Mouse (Mus musculus) adrenal gland (tissue): ENCODE data around the gene Ildr1.

ENCODE experiments used
- intact Hi-C: fragments of 180-260 bp; cut with DNase I; formaldehyde crosslinking; loops from one replicate; pipeline ENCODE4 v1.15.1; 2025

Gene Ildr1

GRCm38 (mm10) chr16:36697331-36697730 is 3.6 kb downstream of the Ildr1 start:
- intact Hi-C loops = no loop called here

DNA sequence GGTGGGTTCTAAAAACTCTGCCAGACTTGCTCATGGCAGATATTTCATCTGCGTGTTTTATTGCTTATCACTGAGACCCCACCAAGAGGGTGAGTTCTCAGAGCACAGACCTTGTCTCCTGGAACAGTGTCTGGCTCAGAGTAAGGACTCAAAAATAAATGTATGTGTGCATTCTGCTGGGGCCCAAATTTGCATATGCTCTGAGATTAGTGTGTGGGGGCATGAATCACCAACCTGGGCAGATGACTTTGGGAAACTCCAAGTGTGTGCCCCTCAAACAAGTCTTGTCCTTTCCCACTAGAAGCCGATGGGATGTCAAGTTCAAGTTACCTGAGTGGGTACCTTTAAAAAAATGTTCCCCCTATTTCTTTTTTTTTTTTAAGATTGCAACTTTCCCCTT is 6.7 kb downstream of the Ildr1 start:
- intact Hi-C loops = no loop called here

- intact Hi-C loops = no loop called here
Observed at GRCm38 (mm10) chr16:36707702-36708423, 14.1 kb downstream of the Ildr1 start.

DNA sequence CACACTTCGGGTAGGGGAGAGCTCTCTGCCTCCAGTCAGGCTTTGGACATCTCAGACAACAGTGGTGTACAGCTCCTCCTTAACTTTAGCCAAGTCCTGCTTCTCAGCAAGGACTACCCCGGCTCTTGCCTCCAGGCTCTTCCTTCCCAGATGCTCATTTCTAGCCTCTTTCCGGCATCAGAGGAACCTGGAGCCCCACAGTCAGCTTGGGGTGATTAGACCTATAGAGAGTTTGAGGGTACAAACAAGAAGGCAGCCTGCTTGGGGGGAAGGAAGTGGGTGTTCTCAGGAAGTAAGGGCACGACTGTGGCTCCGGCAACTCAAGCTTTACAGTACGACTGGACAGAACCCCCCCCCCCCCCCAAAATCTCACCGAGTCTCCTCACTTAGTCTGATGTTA is 15.0 kb downstream of the Ildr1 start:
- intact Hi-C loops = no loop called here

DNA sequence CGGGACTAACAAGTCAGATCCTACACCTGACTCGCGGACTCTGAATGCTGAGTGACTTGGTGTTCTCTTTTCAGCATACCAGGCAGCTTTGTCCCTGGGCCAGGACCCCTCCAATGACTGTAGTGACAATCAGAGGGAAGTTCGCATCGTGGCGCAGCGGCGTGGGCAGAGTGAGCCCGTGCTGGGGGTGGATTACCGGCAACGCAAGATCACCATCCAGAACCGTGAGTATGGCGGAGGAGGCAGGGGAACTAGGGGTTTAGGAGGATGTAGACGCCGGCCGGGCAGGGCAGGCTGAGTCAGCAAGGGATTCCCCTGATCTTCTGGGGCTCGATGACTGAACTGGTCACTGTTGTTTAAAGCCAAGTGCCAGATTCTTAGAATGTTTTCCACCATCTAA is 15.6 kb downstream of the Ildr1 start:
- intact Hi-C loops = no loop called here

DNA sequence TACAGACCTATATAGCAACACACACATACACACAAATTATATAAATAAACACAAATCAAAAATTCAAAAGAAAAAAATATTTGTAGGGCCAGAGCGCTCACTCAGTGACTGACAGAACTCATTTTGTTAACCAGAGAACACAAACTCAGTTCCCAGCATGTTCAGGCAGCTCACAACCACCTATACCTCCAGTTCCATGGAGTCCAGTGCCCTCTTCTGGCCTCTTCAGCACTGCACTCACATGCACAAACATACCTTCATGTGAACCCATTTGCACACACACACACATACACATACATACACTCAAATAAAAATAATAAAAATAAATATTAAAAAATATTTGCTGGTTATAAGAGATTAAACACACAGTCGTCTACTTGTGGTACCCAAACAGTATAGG is 17.0 kb downstream of the Ildr1 start:
- intact Hi-C loops = no loop called here

GRCm38 (mm10) chr16:36711760-36712159 is 18.0 kb downstream of the Ildr1 start:
- intact Hi-C loops = no loop called here

GRCm38 (mm10) chr16:36717481-36717880 is 23.7 kb downstream of the Ildr1 start:
- intact Hi-C loops = no loop called here

- intact Hi-C loops = no loop called here
Observed at GRCm38 (mm10) chr16:36718637-36719036, 24.9 kb downstream of the Ildr1 start.

DNA sequence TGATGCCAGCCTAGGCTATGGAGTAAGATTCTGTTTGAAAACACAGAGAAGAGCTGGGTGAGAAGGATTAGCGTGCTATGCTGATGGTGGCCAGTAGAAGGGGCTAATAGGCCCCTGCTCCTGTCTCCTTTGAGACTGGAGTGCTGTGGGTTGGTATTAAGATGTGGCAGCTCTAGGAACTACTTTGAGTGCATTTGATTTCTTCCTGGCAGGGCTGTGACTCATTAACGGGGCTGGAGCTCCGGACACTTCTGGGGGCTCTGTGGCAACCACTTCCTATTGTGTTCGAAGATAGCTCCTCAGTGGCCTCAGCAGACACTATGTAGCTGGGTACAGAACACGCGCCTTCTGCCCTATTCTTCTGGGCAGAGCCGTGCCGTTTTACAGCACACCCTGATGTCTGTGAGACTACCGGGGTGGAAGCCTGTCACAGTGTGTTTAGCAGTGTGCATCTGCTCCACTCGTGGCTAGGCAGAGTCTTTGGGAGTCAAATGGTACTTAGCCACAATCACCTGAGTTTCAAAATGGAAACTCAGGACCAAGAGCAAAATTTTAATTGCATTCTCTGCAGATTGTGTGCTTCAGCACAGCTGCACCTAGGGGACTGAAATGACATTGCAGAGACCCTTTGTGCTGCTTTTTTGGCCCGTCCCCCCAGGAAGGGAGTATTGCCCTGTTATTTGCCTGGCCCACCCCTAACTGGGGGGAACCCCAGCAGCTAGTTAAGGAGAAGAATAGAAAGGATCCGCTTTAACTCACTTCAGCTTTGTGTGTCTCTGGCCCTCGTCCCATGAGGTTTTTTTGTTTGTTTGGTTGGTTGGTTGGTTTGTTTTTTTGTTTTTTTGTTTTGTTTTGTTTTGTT is 26.6 kb downstream of the Ildr1 start:
- intact Hi-C loops = loop anchor here (10.0 kb wide), 1 partner anchor 94 kb away; no protein-coding TSS in a partner anchor

- intact Hi-C loops = loop anchor here (10.0 kb wide), 1 partner anchor 92 kb away; no protein-coding TSS in a partner anchor
Observed at GRCm38 (mm10) chr16:36722739-36723138, 29.0 kb downstream of the Ildr1 start.

DNA sequence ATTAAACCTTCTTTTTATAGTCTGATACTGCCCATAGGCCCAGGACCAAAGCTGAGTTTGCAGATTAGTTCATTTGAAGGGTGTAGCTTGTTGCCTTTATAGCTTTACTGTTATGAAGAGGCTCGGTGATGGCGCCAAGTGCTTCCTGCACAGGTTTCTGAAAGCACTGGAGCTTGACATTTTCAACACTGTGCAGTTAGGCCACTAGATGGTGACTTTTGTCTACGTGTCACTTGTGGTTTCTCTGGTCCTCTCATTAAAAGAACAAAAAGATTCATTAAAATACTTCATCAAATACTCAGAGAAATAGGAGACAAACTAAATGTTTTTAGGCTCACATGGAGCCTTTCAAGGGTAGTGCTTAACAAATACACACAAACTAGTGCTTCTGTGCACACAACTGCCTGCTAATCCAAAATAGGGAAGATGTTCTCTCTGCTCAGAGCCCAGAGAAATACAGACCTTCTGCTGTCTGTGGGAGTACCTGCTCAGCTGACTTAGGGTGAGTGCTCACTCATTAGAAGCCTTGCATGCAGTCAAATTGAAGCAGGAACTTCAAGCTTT is 30.2 kb downstream of the Ildr1 start:
- intact Hi-C loops = loop anchor here (10.0 kb wide), 1 partner anchor 91 kb away; no protein-coding TSS in a partner anchor

GRCm38 (mm10) chr16:36728959-36729358 is 35.2 kb downstream of the Ildr1 start:
- intact Hi-C loops = loop anchor here (10.0 kb wide), 1 partner anchor 86 kb away; no protein-coding TSS in a partner anchor

- intact Hi-C loops = no loop called here
Observed at GRCm38 (mm10) chr16:36732572-36732971, 38.8 kb downstream of the Ildr1 start.

- intact Hi-C loops = no loop called here
Observed at GRCm38 (mm10) chr16:36733827-36734226, 40.0 kb downstream of the Ildr1 start.

DNA sequence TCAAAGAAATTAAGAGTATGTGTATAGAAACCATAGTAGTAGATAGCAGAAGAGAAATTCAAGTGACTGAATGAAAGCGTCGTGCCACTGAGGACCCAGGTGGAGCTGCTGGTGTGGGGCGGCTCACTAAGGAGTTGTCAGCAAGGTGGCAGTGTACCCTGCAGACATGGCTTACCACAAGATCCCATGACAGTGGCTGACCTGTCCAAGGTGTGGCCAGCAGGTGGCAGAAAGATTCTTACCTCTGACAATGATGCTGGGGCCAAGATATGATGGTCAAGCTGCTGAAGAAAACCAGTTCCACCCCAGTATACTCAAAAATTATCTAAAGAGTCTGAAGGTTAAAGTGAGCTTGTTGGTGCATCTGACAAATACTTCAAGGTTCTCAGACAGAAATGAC is 41.6 kb downstream of the Ildr1 start:
- intact Hi-C loops = no loop called here

GRCm38 (mm10) chr16:36739404-36739930 is 45.7 kb downstream of the Ildr1 start:
- intact Hi-C loops = no loop called here

DNA sequence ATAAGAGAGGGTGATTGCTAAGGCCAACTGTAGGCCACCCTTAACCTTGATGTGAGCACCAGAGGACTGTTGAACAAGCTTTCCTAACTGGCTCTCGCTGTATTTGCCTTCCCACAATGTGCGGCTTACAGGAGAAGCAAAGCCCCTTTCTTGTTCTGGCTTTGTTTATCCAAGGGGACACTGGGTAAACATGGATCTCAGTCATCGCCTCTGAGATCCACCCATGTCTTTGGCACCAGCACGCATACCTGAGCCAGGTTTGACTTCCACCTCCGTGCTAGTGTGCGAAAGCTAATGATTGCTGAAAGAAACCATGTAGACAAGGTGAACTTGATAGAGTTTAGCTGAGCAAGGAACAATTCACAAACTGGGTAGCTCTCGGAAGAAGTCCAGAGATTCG is 49.8 kb downstream of the Ildr1 start:
- intact Hi-C loops = no loop called here

GRCm38 (mm10) chr16:36747068-36747467 is 53.3 kb downstream of the Ildr1 start:
- intact Hi-C loops = no loop called here

- intact Hi-C loops = no loop called here
Observed at GRCm38 (mm10) chr16:36747767-36748166, 54.0 kb downstream of the Ildr1 start.

- intact Hi-C loops = no loop called here
Observed at GRCm38 (mm10) chr16:36751979-36752378, 58.2 kb downstream of the Ildr1 start.
